Mouse (Mus musculus): ENCODE measurements at regions not wholly inside any gene's neighbourhood (a gene's known extent, or its start where the extent isn't known, plus 50 kb on each side); places are given as distances from the start of the nearest gene placed in this dataset.
A peak's percentile ranks its signal among the peaks of the same experiment; 100 is the strongest.

GRCm38 (mm10) chr7:136433699-136434098 lies 460.7 kb upstream of the Mgmt start:
- no peak for DNase-seq (ENCODE audit: low read depth, low spot score)

- no peak for DNase-seq (ENCODE audit: low read depth, low spot score)
Observed at GRCm38 (mm10) chr7:136434510-136434909, 459.9 kb upstream of the Mgmt start.

GRCm38 (mm10) chr7:136443436-136443835 lies 451.0 kb upstream of the Mgmt start:
- DNase-seq (ENCODE audit: low read depth, low spot score): no peak

- DNase-seq (ENCODE audit: low read depth, low spot score): no peak
Observed at GRCm38 (mm10) chr7:136445091-136445490, 449.3 kb upstream of the Mgmt start.

DNA sequence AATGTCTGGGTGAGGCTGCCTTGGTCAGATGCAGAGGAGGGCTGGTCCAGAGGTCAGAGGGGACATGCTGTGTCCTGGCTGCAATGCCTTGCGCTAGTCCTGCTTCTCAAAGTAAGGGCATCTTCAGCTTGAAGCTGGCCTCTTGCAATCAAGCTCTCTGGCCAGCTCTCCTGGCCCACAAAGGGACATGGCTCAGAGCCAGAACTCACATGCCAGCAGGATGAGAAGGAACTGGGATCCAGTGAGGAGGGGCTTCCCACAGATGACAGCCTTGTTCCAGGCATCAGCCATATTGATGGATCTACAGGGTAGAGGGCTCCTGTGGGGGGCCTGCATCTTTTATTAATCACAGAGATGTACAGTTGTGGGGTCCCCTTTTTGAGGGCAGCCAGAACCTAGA lies 445.1 kb upstream of the Mgmt start:
- no peak for DNase-seq (ENCODE audit: low read depth, low spot score)

- no peak for DNase-seq (ENCODE audit: low read depth, low spot score)
Observed at GRCm38 (mm10) chr7:136451672-136452361, 442.6 kb upstream of the Mgmt start.

DNA sequence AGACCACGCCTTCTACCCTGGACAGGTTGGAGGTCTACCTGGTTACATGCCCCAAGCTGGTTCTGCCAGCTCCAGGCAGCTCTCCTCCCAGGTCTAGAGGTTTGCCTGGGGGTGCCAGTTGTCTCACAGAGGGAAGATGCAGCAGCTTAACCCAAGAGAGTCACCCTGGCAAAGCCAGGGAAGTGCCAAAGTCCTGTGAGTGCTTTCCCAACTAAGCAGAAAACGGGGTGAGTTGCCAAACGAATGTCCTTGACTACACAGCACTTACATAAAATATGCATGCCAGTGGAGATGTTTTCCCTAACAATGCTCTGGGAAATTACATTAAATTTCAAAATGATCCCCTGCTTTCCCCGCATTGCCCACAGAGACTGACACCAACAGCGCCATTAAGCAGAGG lies 441.9 kb upstream of the Mgmt start:
- no peak for DNase-seq (ENCODE audit: low read depth, low spot score)

- no peak for DNase-seq (ENCODE audit: low read depth, low spot score)
Observed at GRCm38 (mm10) chr7:136457171-136457570, 437.2 kb upstream of the Mgmt start.

DNA sequence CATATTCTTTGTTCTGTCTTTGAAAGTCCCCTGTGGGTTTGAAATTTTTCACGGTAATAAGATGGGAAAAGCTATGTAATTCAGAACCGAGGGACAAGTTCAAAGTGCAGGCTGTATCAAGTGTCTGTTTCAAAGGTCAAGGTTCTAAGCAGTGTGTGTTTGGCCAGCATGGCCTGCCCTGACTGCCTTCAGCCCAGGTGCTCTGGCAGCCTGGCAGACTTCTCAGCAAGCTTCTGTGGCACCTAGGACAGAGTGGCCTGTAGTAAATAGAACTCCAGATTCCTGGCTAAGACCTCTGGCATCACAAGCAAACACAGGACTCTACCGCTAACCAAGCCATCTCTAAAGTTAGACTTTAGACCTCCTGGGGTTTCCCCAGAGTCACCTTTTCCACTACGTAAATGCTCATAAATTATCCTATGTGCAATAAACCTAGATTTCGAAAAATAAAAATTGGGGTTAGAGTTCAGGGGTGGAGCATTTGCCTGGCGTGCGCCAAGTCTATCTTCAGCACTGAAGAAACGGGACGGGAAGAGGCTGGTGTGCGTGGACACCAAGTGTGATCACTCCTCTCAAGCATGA lies 436.5 kb upstream of the Mgmt start:
- no peak for DNase-seq (ENCODE audit: low read depth, low spot score)

GRCm38 (mm10) chr7:136477135-136477534 lies 417.3 kb upstream of the Mgmt start:
- DNase-seq (ENCODE audit: low read depth, low spot score): no peak

- no peak for DNase-seq (ENCODE audit: low read depth, low spot score)
Observed at GRCm38 (mm10) chr7:136480641-136481202, 413.7 kb upstream of the Mgmt start.

DNA sequence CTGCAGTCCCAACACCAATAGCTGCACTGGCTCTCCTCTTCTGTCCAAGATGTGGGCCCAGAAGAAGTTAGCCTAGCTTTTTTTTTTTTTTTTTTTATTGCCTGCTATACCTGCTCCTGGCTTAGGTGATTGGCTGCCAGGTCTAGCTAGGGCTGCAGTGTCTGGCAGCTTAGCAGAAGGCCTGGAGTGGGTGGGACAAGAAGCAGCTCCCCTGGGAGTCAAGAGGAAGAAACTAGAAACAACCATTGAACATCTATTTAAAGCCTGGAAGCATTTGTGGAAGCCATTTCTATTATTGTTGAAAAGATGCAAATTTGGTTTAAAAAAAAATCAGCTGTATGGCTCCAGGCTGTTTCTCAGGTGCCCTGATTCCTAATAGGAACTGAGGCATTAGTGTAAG lies 411.2 kb upstream of the Mgmt start:
- no peak for DNase-seq (ENCODE audit: low read depth, low spot score)

GRCm38 (mm10) chr7:136487556-136487955 lies 406.9 kb upstream of the Mgmt start:
- DNase-seq (ENCODE audit: low read depth, low spot score): no peak

GRCm38 (mm10) chr7:136494862-136495261 lies 399.6 kb upstream of the Mgmt start:
- DNase-seq (ENCODE audit: low read depth, low spot score): no peak

- DNase-seq (ENCODE audit: low read depth, low spot score): no peak
Observed at GRCm38 (mm10) chr7:136496335-136497242, 397.8 kb upstream of the Mgmt start.

DNA sequence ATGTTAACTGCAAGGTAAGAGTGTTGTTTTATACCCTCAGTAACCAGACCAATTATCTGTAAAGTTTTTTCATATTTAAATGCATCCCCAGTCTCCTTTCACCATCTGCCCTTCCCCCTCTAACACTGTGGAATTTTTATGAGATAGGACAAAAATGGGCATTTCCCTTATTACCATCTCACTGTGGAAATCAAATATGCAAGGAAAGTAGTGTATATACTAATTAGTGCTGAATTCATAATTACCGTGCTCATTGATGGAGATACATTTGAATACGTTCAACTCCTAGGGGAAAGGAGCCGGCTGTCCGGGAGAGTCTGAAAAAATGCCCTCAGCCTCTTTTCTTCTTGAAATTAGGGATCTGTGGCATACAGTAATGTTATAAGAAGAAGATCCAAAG lies 394.4 kb upstream of the Mgmt start:
- no peak for DNase-seq (ENCODE audit: low read depth, low spot score)

GRCm38 (mm10) chr7:136501094-136501493 lies 393.3 kb upstream of the Mgmt start:
- no peak for DNase-seq (ENCODE audit: low read depth, low spot score)

GRCm38 (mm10) chr7:136501855-136502847 lies 392.3 kb upstream of the Mgmt start:
- peak; percentile 70 for DNase-seq (ENCODE audit: low read depth, low spot score)

GRCm38 (mm10) chr7:136511389-136511788 lies 383.0 kb upstream of the Mgmt start:
- DNase-seq (ENCODE audit: low read depth, low spot score): no peak

- no peak for DNase-seq (ENCODE audit: low read depth, low spot score)
Observed at GRCm38 (mm10) chr7:136515376-136515775, 379.0 kb upstream of the Mgmt start.

GRCm38 (mm10) chr7:136525821-136526220 lies 368.6 kb upstream of the Mgmt start:
- no peak for DNase-seq (ENCODE audit: low read depth, low spot score)

Measured in forelimb bud, embryonic 11.5 days (tissue).